8 mouse cellular contexts compared by ENCODE assay signal in the genomic region with DNA sequence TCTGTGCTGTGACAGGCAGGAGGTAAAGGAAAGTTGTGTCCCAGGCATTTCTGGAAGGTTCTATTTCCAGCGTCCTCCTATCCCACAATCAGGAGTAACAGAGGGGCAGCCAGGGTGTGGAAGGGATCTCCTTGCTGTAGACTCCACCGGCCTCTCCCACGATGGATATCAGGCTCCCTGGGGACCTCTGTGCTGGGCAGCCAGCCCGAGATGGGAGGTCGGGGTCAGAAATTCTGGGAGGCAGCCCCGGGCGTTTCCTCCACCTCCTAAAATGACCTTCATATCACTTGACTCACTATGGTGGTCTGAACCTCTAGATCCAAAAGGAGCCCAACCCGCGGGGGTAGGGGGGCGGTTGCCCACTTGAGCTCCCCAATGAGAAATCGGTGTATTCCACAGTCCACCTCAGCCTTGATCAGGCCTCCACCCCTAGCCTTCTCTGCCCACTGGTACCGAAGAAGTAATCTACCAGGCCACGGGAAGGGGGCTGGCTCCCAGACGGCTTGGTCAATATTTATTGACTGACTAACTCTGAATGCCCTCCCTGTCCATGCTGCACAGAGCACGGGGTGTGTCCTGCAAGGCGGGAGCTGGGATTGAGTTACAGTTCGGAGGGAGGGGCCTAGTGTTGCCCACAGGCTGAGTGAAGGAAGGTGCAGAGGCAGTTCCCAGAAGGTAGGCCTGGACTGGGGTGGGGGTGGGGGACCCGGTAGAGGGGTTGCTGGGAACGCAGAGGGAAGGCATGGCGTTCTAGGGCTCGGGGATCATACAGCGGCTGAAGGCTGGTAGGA. TPM values are rescaled to one million over a fixed set of nuclear protein-coding genes. Genes with fewer than 3 reads are reported as not detected.
A peak's percentile ranks its signal among the peaks of the same experiment; 100 is the strongest.
DNase-seq lines count a peak whose midpoint lies in the region; ATAC-seq and TF ChIP-seq lines count a peak whose summit lies in the region.

Gene Vill (plus strand): TSS at position 625 of the 791 bp plus-strand sequence.

- 18% methylated on average over 22 of the region's 22 CpGs for WGBS in forebrain, embryonic 13.5 days
- 14% methylated on average over 22 of the region's 22 CpGs for WGBS in lung, postnatal 0 days
- WGBS in stomach, embryonic 16.5 days: 12% methylated on average over 22 of the region's 22 CpGs

- H3K27me3 ChIP-seq in testis, adult 2 months (ENCODE audit: control insufficient read depth, insufficient read depth, low read length): no peaks in the 10 kb centered on the region
- H3K27me3 ChIP-seq in forebrain, embryonic 13.5 days: peaks cover 22% of the 10 kb centered on the region; the same call in 1 of the 2 replicates
- no peaks in the 10 kb centered on the region for H3K27me3 ChIP-seq in lung, postnatal 0 days (replicated peaks; ENCODE audit: insufficient read depth, low read length)
- H3K27me3 ChIP-seq in stomach, embryonic 16.5 days (ENCODE audit: control insufficient read depth, insufficient read depth, low read length): no peaks in the 10 kb centered on the region

- no peak within 1 kb of the TSS for H3K27ac ChIP-seq in testis, adult 2 months (ENCODE audit: control insufficient read depth, insufficient read depth, low read depth, low read length)
- H3K27ac ChIP-seq in forebrain, embryonic 13.5 days: no peak within 1 kb of the TSS
- peak within 1 kb of the TSS; percentile 32 for H3K27ac ChIP-seq in lung, postnatal 0 days (ENCODE audit: low read length)
- peak within 1 kb of the TSS; percentile 75 for H3K27ac ChIP-seq in stomach, embryonic 16.5 days (ENCODE audit: low read length)

- H3K4me1 ChIP-seq in testis, adult 2 months (ENCODE audit: control insufficient read depth, insufficient read depth, low read length): peaks cover 19% of the 10 kb centered on the region
- H3K4me1 ChIP-seq in forebrain, embryonic 13.5 days: peaks cover 15% of the 10 kb centered on the region
- H3K4me1 ChIP-seq in lung, postnatal 0 days (ENCODE audit: insufficient read depth, low read depth, low read length): peaks cover 13% of the 10 kb centered on the region; the same call in 1 of the 2 replicates
- peaks cover 27% of the 10 kb centered on the region for H3K4me1 ChIP-seq in stomach, embryonic 16.5 days (ENCODE audit: control insufficient read depth, insufficient read depth, low read length)

- peak within 1 kb of the TSS; percentile 57 for H3K4me2 ChIP-seq in forebrain, embryonic 13.5 days
- H3K4me2 ChIP-seq in lung, postnatal 0 days (replicated peaks; ENCODE audit: low read depth, low read length): peak within 1 kb of the TSS; percentile 66
- H3K4me2 ChIP-seq in stomach, embryonic 16.5 days (ENCODE audit: low read depth, low read length): peak within 1 kb of the TSS; percentile 56

- no peak for TF ChIP-seq POLR2A in testis, adult 2 months (IDR thresholded peaks at IDR 0.05; ENCODE audit: control insufficient read depth, low read depth, low read length)

- ATAC-seq in forebrain, embryonic 13.5 days: peak; percentile 74
- peak; percentile 88 for ATAC-seq in lung, postnatal 0 days
- ATAC-seq in stomach, embryonic 16.5 days (ENCODE audit: insufficient read depth, low FRiP score): peak; percentile 93

- peak within 1 kb of the TSS; percentile 71 for H3K4me3 ChIP-seq in testis, adult 2 months (ENCODE audit: control insufficient read depth, low read depth, low read length)
- peak within 1 kb of the TSS; percentile 19 for H3K4me3 ChIP-seq in forebrain, embryonic 13.5 days
- H3K4me3 ChIP-seq in lung, postnatal 0 days (ENCODE audit: low read depth, low read length): peak within 1 kb of the TSS; percentile 34
- H3K4me3 ChIP-seq in stomach, embryonic 16.5 days (replicated peaks; ENCODE audit: low read length): peak within 1 kb of the TSS; percentile 56

- H3K9ac ChIP-seq in forebrain, embryonic 13.5 days: peak within 1 kb of the TSS; percentile 54
- H3K9ac ChIP-seq in lung, postnatal 0 days (replicated peaks; ENCODE audit: low read depth): peak within 1 kb of the TSS; percentile 48; the same call in 1 of the 2 replicates
- peak within 1 kb of the TSS; percentile 73 for H3K9ac ChIP-seq in stomach, embryonic 16.5 days (ENCODE audit: low read length)

- no peaks in the 10 kb centered on the region for H3K9me3 ChIP-seq in forebrain, embryonic 13.5 days (replicated peaks)
- no peaks in the 10 kb centered on the region for H3K9me3 ChIP-seq in lung, postnatal 0 days (ENCODE audit: low read length)
- H3K9me3 ChIP-seq in stomach, embryonic 16.5 days (replicated peaks; ENCODE audit: control insufficient read depth, low read length): no peaks in the 10 kb centered on the region

- TF ChIP-seq CTCF in testis, adult 2 months (IDR thresholded peaks at IDR 0.05; ENCODE audit: control insufficient read depth, insufficient read depth, insufficient replicate concordance, low read depth, low read length): no peak
- TF ChIP-seq CTCF in lung, postnatal 0 days (IDR thresholded peaks at IDR 0.05): no peak

- DNase-seq in testis, postnatal 10 days (ENCODE audit: low spot score): no peak
- peak; percentile 69 to 74 for DNase-seq in kidney, adult 8-10 months
- DNase-seq in lung, postnatal 0 days (ENCODE audit: low spot score): peak; percentile 94
- DNase-seq in left cerebral cortex, adult 9 months (ENCODE audit: low spot score in 2 of 2): no peak
- DNase-seq in cerebellum, postnatal 25 days: no peak

- H3K36me3 ChIP-seq in testis, adult 2 months (ENCODE audit: control insufficient read depth, insufficient read depth, low read length): no peaks in the 10 kb centered on the region
- H3K36me3 ChIP-seq in forebrain, embryonic 13.5 days (ENCODE audit: poor library complexity, severe bottlenecking): no peaks in the 10 kb centered on the region
- no peaks in the 10 kb centered on the region for H3K36me3 ChIP-seq in lung, postnatal 0 days (ENCODE audit: insufficient read depth, low read length)
- H3K36me3 ChIP-seq in stomach, embryonic 16.5 days (ENCODE audit: control insufficient read depth, insufficient read depth, low read length): no peaks in the 10 kb centered on the region

- TF ChIP-seq EP300 in lung, postnatal 0 days (IDR thresholded peaks at IDR 0.05): no peak

RNA-seq across cellular contexts. Expression of gene Vill, which starts in this region (rescaled TPM):
- 8.7 and 11.4 TPM in 2 replicates for polyA plus RNA-seq in testis, adult 2 months (2012; rRNA removed)
- 3.9 and 4.3 TPM in 2 replicates for polyA plus RNA-seq in forebrain, embryonic 13.5 days (2015; fragmentation: Nextera tagmentation; extraction: Ambion mirVana)
- polyA plus RNA-seq in lung, postnatal 0 days (2015; fragmentation: Nextera tagmentation; extraction: Ambion mirVana): 16.6 and 20.0 TPM in 2 replicates
- polyA plus RNA-seq in stomach, embryonic 16.5 days (2015; fragmentation: Nextera tagmentation; extraction: Ambion mirVana): 43.0 and 52.7 TPM in 2 replicates

Comparison
In these comparisons a context has a peak if more than half of its experiments do, and no peak if none do; other contexts are left out.
1. H3K27ac ChIP-seq: peak in lung, postnatal 0 days (single experiment) and stomach, embryonic 16.5 days (single experiment); none in testis, adult 2 months (single experiment) and forebrain, embryonic 13.5 days (single experiment).
2. H3K4me3 ChIP-seq: peak in every context shown above with its lines; median percentile 71 in testis, adult 2 months; 56 in stomach, embryonic 16.5 days; 34 in lung, postnatal 0 days; 19 in forebrain, embryonic 13.5 days.
3. DNase-seq: peak in kidney, adult 8-10 months (2 of 2) and lung, postnatal 0 days (single experiment); none in testis, postnatal 10 days (single experiment), left cerebral cortex, adult 9 months (0 of 2) and cerebellum, postnatal 25 days (0 of 2).
4. Peak in every context shown above with its lines, with median percentiles within 50 percentile points of each other: ATAC-seq, H3K4me2 ChIP-seq and H3K9ac ChIP-seq.